Mouse (Mus musculus): ENCODE data around the gene Phtf1.

GRCm38 (mm10) chr3:103920094-103920493, 47.8 kb upstream of the Phtf1 start:
- no peak for TF ChIP-seq USF1 (IDR thresholded peaks at IDR 0.05; ENCODE audit: low read depth)
- no peak for TF ChIP-seq CTCF (IDR thresholded peaks at IDR 0.05; ENCODE audit: control insufficient read depth, insufficient read depth, insufficient read length)

Data from C2C12 (cell line).